Mouse (Mus musculus) 3134 (cell line): ENCODE measurements at regions not wholly inside any gene's neighbourhood (a gene's known extent, or its start where the extent isn't known, plus 50 kb on each side); places are given as distances from the start of the nearest gene placed in this dataset.

Source experiments
- DNase-seq: peaks from one replicate; pipeline ENCODE4 v3.0.0-alpha.2; 2011; ENCODE audit warnings: low spot score; ENCODE audit not compliant: insufficient read length; ENCODE audit errors: extremely low read depth

- no peak for DNase-seq
Observed at GRCm38 (mm10) chr10:91236844-91237243, 55.7 kb upstream of the Tmpo start.

GRCm38 (mm10) chr10:91234709-91235108 lies 53.6 kb upstream of the Tmpo start:
- no peak for DNase-seq
